Mouse (Mus musculus) urinary bladder, adult 18-20 months (tissue): ENCODE measurements around the gene 5830473C10Rik.
A peak's percentile ranks its signal among the peaks of the same experiment; 100 is the strongest.
"Not testable (repeated sequence)": the region's sequence is repeated elsewhere in the genome, so short reads cannot be mapped to it uniquely, and the experiment has no call there.

ENCODE experiments used
- DNase-seq, 2 experiments: peaks; one replicate each; pipeline ENCODE4 v3.0.0; 2022; ENCODE audit warnings: low spot score in 2 of 2, mixed read lengths in 2 of 2

Gene 5830473C10Rik

DNA sequence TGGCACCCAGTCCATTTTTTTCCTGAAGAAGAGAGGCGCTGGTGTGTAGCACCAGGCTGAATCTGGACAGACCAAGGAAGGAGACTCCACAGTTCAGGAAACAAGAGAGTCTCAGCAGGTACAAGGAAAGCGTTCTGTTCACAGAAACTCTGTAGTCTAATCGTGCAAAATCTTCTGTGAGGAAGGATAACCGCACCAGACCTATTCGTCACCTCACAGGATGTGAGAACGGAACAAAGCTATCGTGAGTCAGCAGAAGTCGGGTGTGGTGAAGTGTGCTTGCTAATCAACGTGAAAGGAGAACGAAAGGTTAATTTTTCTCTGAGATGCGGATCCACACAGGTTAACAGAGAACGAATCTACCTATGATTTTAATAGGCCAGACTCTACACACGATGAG lies 34.0 kb downstream of the 5830473C10Rik start:
- no peak for DNase-seq

GRCm38 (mm10) chr5:90596155-90596554 lies 35.2 kb downstream of the 5830473C10Rik start:
- DNase-seq, result no peak

- no peak for DNase-seq
These were observed 40.6 kb downstream of the 5830473C10Rik start for GRCm38 (mm10) chr5:90601469-90601868.

- no peak for DNase-seq
These were observed 42.6 kb downstream of the 5830473C10Rik start for GRCm38 (mm10) chr5:90603407-90603923.

DNA sequence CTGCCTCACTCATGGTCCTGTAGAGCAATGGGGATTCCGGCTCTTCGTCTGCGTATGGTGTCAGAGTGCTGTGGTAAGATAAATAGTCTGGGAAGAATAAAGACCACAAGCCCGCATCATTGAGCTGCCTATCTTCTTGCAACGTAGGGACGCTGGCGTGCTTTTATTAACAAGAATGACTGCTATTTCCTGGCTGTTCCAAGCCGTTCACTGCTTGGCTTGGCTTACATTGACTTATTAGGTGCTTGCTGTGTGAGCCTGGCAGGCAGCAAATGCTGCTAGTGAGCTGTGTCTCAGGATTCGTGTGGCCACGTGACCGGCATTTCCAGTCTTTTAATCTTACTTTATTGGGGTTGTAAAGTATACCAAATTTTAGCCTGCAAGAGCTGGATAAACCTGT lies 48.0 kb downstream of the 5830473C10Rik start:
- DNase-seq, result peak in 1 of 2 experiments; percentile 21

DNA sequence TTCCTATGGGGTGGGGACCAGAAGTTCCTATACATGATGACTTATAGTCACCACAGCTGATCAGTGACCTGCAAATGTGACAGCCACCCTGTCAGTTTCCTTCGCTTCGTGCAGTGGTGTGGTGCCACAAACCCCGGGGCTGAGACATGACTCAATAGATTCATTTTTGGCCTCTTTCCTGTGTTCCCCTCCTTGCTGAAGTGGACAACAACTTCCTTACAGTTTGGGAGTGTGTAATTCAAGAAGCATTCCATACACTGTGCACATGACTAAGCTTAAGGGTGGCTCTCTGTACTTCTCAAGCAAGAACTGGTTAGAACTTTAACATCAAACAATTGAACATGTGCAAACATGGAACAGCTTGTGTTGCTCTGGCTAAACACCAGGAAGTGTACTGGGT lies 50.5 kb downstream of the 5830473C10Rik start:
- DNase-seq, result no peak

DNA sequence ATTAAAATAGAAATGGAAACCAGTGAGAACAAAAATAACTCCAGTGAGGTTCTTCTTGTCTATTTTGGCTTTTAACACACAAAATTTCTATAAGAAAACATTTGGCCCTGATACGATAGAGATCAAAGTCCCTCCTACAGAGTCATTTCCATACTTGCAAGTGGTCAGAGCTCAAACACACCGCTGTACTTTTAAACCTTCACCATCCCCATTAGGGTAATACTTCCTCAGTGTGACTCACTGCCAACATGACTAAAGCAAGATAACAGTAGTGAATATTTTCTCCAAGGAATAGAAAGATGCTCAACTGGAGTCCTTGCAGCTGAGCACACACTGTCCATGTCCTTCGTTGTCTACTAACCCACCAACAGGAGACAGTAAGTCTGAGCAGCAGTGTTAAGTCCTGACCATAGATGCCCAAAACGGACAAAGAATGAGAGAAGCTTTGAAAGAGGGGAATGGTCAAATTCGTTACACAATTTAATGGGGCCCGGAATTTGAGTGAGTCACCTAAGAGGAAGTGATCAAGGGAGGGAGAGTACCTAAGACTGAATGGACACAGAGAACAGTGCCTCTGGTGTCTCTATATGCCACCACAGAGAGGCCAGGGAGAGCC lies 51.2 kb downstream of the 5830473C10Rik start:
- no peak for DNase-seq

DNA sequence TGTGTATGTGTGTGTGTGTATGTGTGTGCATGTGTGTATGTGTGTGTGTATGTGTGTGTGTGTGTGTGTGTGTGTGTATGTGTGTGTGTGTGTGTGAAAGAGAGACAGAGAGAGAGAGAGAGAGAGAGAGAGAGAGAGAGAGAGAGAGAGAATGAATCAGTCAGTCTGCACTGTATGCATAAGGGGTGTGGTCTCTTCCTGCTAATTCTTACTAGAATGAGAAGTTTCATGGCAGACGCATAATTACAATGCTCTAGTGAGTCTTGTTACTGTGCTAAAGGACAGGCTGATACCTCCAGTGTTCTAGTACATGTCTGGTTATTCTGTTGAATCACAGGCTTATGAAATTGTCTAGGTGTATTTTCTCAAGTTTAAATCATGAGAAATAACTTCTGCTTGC lies 51.8 kb downstream of the 5830473C10Rik start:
- DNase-seq, result not testable (repeated sequence)

DNA sequence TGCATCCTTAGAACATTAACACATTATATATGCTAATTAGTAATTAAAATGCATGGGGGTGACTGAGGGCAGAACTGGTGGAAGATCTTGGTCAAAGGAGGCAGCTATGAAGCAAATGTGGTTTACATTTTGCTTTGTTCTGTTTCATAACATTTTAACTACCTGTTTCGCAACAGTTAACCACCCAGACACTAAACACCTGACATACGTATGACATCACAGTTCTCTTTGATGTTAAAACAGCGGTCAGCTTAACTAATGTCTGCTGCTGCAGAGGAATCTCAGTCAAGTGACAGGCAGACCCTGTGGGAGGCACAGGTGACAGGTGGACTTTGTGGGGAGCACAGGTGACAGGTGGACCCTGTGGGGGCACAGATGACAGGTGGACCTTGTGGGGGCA lies 57.0 kb downstream of the 5830473C10Rik start:
- no peak for DNase-seq

GRCm38 (mm10) chr5:90621316-90621715 lies 60.4 kb downstream of the 5830473C10Rik start:
- DNase-seq, result no peak

DNA sequence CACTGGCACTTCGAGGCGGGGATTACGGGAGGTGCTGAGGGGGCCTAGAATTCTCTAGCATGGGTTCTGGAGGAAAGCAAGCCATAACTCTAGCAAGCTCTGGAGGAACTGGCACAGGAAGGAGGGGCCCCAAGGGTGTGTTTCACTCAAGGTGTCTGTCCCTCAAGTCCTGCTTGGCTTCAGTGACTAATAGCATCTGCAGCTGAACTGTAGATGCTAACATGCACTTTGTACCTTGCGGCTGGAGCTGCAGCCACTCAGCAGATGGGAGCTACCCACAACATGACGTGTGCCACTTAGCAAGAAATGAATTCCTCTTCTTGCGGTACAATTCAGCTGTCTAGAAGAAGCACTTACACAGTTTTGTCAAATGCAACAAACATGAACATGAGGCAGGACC lies 60.8 kb downstream of the 5830473C10Rik start:
- no peak for DNase-seq

DNA sequence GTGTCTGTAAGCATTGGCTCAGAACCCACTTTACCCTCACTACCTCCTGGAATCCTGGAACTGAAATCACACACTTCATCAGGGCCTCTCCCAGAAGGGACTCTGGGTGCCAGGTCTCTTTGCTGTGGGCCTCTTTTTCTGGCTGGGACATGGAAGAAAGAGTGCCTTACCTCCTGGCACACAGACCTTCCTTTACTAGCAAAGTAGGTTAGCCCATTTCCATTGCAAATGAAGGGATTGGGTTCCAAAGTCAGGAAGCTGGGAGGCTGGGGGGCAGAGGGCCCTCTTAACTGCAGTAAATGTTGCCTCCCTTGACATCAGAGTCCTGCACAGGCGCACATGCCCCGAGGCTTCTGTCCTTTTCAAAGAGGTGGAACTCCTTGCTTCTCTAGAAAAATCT lies 62.3 kb downstream of the 5830473C10Rik start:
- no peak for DNase-seq

DNA sequence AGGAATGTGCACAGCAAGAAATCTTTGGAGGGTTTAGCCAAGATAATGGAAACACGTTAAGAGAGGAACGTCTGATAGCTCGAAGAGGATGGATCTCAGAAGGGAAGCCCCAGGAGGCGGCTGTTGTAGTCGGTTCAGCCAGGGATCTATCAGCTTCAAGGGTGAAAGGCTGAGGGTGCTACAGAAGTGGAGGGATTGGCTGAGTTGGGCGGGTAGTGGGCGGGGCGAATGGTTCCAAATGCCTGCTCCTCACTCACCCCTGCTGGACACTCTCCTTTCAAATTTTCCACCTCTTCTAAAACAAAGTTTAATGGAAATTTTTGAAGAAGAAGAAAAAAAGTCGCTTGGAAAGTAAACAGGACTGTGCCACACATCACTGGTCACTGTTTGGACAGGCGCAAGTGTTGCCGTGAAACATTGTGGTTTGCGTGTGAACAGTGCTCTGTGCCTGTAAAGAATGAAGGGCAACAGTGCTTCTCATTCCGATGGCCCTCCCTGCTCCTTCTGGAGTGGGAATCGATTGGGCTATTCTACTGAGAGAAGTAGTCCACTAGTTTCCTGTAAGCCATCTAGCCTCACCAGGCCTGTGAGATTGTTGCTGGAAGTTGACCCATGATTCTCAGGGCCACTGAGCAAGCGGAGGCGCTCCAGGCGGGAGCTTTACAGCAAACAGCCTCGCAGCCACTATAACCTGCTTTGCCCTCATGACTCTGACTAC lies 64.0 kb downstream of the 5830473C10Rik start:
- no peak for DNase-seq

GRCm38 (mm10) chr5:90627423-90627822 lies 66.5 kb downstream of the 5830473C10Rik start:
- DNase-seq, result no peak

DNA sequence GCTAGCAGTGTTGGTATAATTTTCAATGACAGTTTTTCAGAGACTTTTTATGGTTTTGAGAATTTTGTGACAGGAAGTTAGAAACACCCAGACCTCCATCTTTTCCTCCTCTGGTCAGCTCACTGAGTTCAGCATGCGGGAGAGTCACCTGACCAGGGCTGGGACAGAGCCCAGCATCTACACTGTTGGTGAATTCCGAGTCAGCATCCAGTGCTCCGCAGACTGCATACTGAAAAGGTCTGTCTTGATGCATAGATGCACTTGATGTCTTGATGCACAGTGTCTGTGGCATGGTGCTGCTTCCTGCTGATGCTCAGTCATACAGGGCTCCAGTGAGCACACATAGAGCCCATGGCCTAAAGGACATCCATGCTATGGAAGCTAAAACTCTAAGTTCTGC lies 67.1 kb downstream of the 5830473C10Rik start:
- no peak for DNase-seq

- no peak for DNase-seq
These were observed 67.6 kb downstream of the 5830473C10Rik start for GRCm38 (mm10) chr5:90628530-90628929.

DNA sequence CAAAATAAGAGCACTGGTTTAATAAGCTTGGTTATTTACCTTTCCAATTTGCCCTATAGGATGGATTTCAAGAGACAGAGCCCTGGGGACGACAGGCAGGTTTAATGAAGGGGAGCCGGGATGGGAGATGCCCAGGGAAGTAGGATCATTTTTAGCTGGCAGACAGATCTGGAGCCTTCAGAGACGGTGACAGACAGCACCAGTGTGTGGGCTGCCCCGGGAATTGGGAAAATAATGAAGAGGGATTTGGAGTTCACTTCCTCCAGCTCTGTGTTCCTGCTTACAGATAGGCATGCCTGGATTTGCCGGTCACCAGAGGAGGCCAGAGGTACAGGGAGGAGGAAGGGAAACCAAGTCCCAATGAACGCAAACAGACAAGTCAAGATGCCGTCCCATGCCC lies 74.0 kb downstream of the 5830473C10Rik start:
- no peak for DNase-seq

GRCm38 (mm10) chr5:90640286-90641217 lies 79.6 kb downstream of the 5830473C10Rik start, which contains the start of gene Rassf6:
Gene Rassf6, minus strand, starts transcription at chr5:90640657.
- peak; percentile 65 to 72 for DNase-seq

- no peak for DNase-seq
These were observed 80.3 kb downstream of the 5830473C10Rik start for GRCm38 (mm10) chr5:90641218-90641610.

DNA sequence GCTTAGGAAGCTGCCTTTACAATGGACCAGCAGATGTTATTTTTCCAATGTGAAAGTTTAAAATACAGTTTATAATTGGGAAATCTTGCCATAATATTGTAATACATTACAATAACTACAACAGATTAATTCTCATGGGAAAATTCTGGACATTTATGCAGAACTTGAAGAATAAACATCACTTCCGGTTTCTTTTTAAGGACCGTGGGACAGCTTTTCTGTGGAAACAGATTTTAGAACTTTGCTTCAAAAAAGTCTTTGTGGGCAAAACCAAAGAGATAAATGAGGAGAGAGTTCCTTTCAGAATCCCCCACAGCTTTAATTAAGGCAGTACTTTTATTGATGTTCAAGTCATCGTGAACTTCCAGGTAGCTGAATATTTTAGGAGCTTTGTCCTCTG lies 84.7 kb downstream of the 5830473C10Rik start:
- no peak for DNase-seq

DNA sequence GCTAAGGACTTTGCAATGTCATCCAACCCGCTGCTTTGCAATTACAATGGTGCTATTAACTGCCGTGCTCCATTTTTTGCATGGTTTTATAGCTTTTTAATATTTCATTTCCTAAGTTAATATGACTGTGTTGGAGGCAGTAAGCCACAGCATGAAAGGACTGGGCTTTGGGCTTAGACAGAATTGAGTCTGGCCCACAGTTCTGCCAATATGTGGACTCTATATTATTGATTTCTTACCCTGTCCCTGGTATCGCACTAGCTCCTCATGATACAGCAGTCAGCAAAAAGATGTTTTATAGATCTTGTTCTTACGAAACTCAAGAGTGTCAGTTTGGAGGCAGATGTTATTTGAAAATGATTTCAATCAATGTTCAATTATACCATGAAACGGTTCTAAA lies 85.5 kb downstream of the 5830473C10Rik start:
- DNase-seq, result no peak
